8 mouse cellular contexts compared by ENCODE assay signal in the genomic region with DNA sequence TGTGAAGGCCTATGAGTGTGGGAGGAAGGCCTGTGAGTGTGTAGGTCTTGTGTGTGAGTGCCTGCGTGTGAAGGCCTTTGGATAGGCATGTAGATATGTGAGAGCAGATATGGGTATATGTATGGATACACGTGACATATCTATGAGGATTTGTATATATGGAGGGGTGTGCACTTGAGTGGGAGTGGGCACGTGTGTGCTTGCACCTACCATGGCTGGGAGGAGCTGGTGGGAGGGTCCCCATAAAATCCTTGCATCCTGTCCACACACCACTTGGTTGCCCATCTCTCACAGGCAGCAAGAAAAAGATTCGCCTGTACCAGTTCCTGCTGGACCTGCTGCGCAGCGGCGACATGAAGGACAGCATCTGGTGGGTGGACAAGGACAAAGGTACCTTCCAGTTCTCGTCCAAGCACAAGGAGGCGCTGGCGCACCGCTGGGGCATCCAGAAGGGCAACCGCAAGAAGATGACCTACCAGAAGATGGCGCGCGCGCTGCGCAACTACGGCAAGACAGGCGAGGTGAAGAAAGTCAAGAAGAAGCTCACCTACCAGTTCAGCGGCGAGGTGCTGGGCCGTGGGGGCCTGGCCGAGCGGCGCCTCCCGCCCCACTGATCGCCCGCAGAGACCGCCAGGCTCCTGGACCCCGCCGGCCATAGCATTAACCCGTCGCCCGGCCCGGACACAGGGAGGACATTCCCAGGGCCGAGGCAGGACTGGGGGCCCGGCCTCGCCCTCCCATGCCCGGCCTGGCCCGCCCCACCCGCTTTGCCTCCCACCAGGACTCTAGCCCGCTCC. TPM values are rescaled to one million over a fixed set of nuclear protein-coding genes. Genes with fewer than 3 reads are reported as not detected.
DNase-seq lines count a peak whose midpoint lies in the region; ATAC-seq and TF ChIP-seq lines count a peak whose summit lies in the region.

No protein-coding gene starts in this region.

- H3K4me3 ChIP-seq in intestine, embryonic 16.5 days (ENCODE audit: low read length): peak overlapping the region; percentile 54
- H3K4me3 ChIP-seq in midbrain, embryonic 12.5 days: peak overlapping the region; percentile 47
- H3K4me3 ChIP-seq in spleen, adult 2 months (ENCODE audit: extremely low read depth, insufficient read depth, insufficient read length): no peak overlapping the region

- TF ChIP-seq POLR2A in spleen, adult 2 months (IDR thresholded peaks at IDR 0.05; ENCODE audit: low read depth, low read length): no peak

- H3K27me3 ChIP-seq in intestine, embryonic 16.5 days (replicated peaks; ENCODE audit: control insufficient read depth, insufficient read depth, low read length): no peaks in the 10 kb centered on the region
- peaks cover 24% of the 10 kb centered on the region for H3K27me3 ChIP-seq in midbrain, embryonic 12.5 days
- H3K27me3 ChIP-seq in spleen, adult 2 months (ENCODE audit: control insufficient read depth, insufficient read depth, low read length): no peaks in the 10 kb centered on the region

- intact Hi-C loops in left cerebral cortex, postnatal 25 days (cut with DNase I): loop anchor here (2.0 to 5.0 kb wide), 4 partner anchors 80 to 367 kb away; a partner anchor contains a TSS

- ATAC-seq in intestine, embryonic 16.5 days: peak; percentile 87
- ATAC-seq in midbrain, embryonic 12.5 days (ENCODE audit: low FRiP score, low read depth): peak; percentile 77
- ATAC-seq in activated CD4-positive, CD25-positive, alpha-beta regulatory T cell, adult 4 months: no peak

- H3K9me3 ChIP-seq in intestine, embryonic 16.5 days (ENCODE audit: control insufficient read depth, low read length): no peaks in the 10 kb centered on the region
- no peaks in the 10 kb centered on the region for H3K9me3 ChIP-seq in midbrain, embryonic 12.5 days

- peak; percentile 52; the same call in 1 of the 2 replicates for TF ChIP-seq CTCF in spleen, adult 2 months (IDR thresholded peaks at IDR 0.05; ENCODE audit: extremely low read depth, insufficient read depth, insufficient read length, insufficient replicate concordance)

- peak overlapping the region; percentile 96 for H3K4me2 ChIP-seq in intestine, embryonic 16.5 days (ENCODE audit: low read depth, low read length)
- H3K4me2 ChIP-seq in midbrain, embryonic 12.5 days (replicated peaks): peak overlapping the region; percentile 82

- peak overlapping the region; percentile 82 for H3K9ac ChIP-seq in intestine, embryonic 16.5 days (ENCODE audit: low read depth, low read length)
- H3K9ac ChIP-seq in midbrain, embryonic 12.5 days (replicated peaks): peak overlapping the region; percentile 59

- no peak overlapping the region for H3K27ac ChIP-seq in intestine, embryonic 16.5 days (ENCODE audit: low read length)
- no peak overlapping the region for H3K27ac ChIP-seq in midbrain, embryonic 12.5 days (replicated peaks)
- no peak overlapping the region for H3K27ac ChIP-seq in spleen, adult 2 months (ENCODE audit: insufficient read depth, low read length)

- peak; percentile 97 for DNase-seq in adipocyte (ENCODE audit: low spot score)
- peak; percentile 98 for DNase-seq in embryo, embryonic 10 days (ENCODE audit: low spot score)
- DNase-seq in gastrocnemius, postnatal 25 days: peak; percentile 88
- DNase-seq in left cerebral cortex, postnatal 25 days (ENCODE audit: low spot score in 2 of 2): peak; percentile 90 to 97
- DNase-seq in spleen, adult 2 months (ENCODE audit: low read depth in 1 of 2, low spot score in 2 of 2): peak in 1 of 2 experiments; percentile 48

- H3K36me3 ChIP-seq in intestine, embryonic 16.5 days (ENCODE audit: control insufficient read depth, insufficient read depth, low read length): no peaks in the 10 kb centered on the region
- no peaks in the 10 kb centered on the region for H3K36me3 ChIP-seq in midbrain, embryonic 12.5 days
- H3K36me3 ChIP-seq in spleen, adult 2 months (ENCODE audit: control insufficient read depth, insufficient read depth, low read length): peaks cover 26% of the 10 kb centered on the region

- 6% methylated on average over 42 of the region's 42 CpGs for WGBS in intestine, embryonic 16.5 days
- 7% methylated on average over 42 of the region's 42 CpGs for WGBS in midbrain, embryonic 12.5 days
- WGBS in spleen, adult 2 months: 82% methylated on average over 42 of the region's 42 CpGs

- H3K4me1 ChIP-seq in intestine, embryonic 16.5 days (ENCODE audit: control insufficient read depth, insufficient read depth, low read length): no peaks in the 10 kb centered on the region; the same call in 1 of the 2 replicates
- H3K4me1 ChIP-seq in midbrain, embryonic 12.5 days: peaks cover 8% of the 10 kb centered on the region
- H3K4me1 ChIP-seq in spleen, adult 2 months (ENCODE audit: control insufficient read depth, insufficient read depth, insufficient read length): no peaks in the 10 kb centered on the region

RNA-seq across cellular contexts. Expression of a gene that starts 3.0 kb away (rescaled TPM):
- total RNA-seq in gastrocnemius, postnatal 25 days (2021): not detected
- 0.06 TPM in 1 of 2 replicates, not detected in the other for polyA plus RNA-seq in intestine, embryonic 16.5 days (2015; fragmentation: Nextera tagmentation; extraction: Ambion mirVana)
- 1 to 10 TPM in 1 of 2 experiments, under 1 TPM in 1; 0.96 to 1.4 TPM for total RNA-seq in left cerebral cortex, postnatal 25 days (2021)
- polyA plus RNA-seq in midbrain, embryonic 12.5 days (2016; fragmentation: Nextera tagmentation; extraction: Ambion mirVana): 0.16 and 0.32 TPM in 2 replicates
- polyA plus RNA-seq in spleen, adult 2 months (2012; rRNA removed): 0.31 and 0.50 TPM in 2 replicates
- polyA plus RNA-seq in activated CD4-positive, CD25-positive, alpha-beta regulatory T cell, adult 4 months (2017; shearing (Covaris generic)): not detected

RNA-seq across cellular contexts. Expression of a gene that starts 32.8 kb away (rescaled TPM):
- total RNA-seq in gastrocnemius, postnatal 25 days (2021): 1 to 10 TPM in 1 of 2 experiments, under 1 TPM in 1; 0.95 to 1.6 TPM
- polyA plus RNA-seq in intestine, embryonic 16.5 days (2015; fragmentation: Nextera tagmentation; extraction: Ambion mirVana): 4.2 and 6.1 TPM in 2 replicates
- total RNA-seq in left cerebral cortex, postnatal 25 days (2021): 1 to 10 TPM; 3.0 to 5.3 TPM
- polyA plus RNA-seq in midbrain, embryonic 12.5 days (2016; fragmentation: Nextera tagmentation; extraction: Ambion mirVana): 3.3 and 4.8 TPM in 2 replicates
- polyA plus RNA-seq in spleen, adult 2 months (2012; rRNA removed): 199 and 220 TPM in 2 replicates
- polyA plus RNA-seq in activated CD4-positive, CD25-positive, alpha-beta regulatory T cell, adult 4 months (2017; shearing (Covaris generic)): not detected

RNA-seq across cellular contexts. Expression of a gene that starts 44.8 kb away (rescaled TPM):
- total RNA-seq in gastrocnemius, postnatal 25 days (2021): 10 to 100 TPM; 21.8 to 22.5 TPM
- polyA plus RNA-seq in intestine, embryonic 16.5 days (2015; fragmentation: Nextera tagmentation; extraction: Ambion mirVana): 30.2 and 32.3 TPM in 2 replicates
- 10 to 100 TPM; 25.1 to 29.4 TPM for total RNA-seq in left cerebral cortex, postnatal 25 days (2021)
- 29.4 and 30.8 TPM in 2 replicates for polyA plus RNA-seq in midbrain, embryonic 12.5 days (2016; fragmentation: Nextera tagmentation; extraction: Ambion mirVana)
- polyA plus RNA-seq in spleen, adult 2 months (2012; rRNA removed): 31.3 and 35.6 TPM in 2 replicates
- 10 to 100 TPM; 15.6 to 21.8 TPM for polyA plus RNA-seq in activated CD4-positive, CD25-positive, alpha-beta regulatory T cell, adult 4 months (2017; shearing (Covaris generic))

Comparison
In these comparisons a context has a peak if more than half of its experiments do, and no peak if none do; other contexts are left out.
1. RNA of a gene that starts 32.8 kb away (polyA plus RNA-seq): 199 to 220 TPM in spleen, adult 2 months; 4.2 to 6.1 TPM in intestine, embryonic 16.5 days, 3.3 to 4.8 TPM in midbrain, embryonic 12.5 days and not detected in activated CD4-positive, CD25-positive, alpha-beta regulatory T cell, adult 4 months; every median in the first group is over 10 times any median in the second.